Mouse (Mus musculus): ENCODE results near the gene Mapk6. TPM values are rescaled to one million over a fixed set of nuclear protein-coding genes. Genes with fewer than 3 reads are reported as not detected.

Gene Mapk6
- 55.5 TPM for polyA plus RNA-seq (2017; shearing (Covaris generic))

GRCm38 (mm10) chr9:75409852-75410378, at the start of gene Mapk6:
Gene Mapk6 (minus strand): TSS chr9:75410005.

GRCm38 (mm10) chr9:75440796-75441666, 31.2 kb upstream of the Mapk6 start, which contains the start of gene Leo1:
Gene Leo1 (plus strand): TSS chr9:75441524.

GRCm38 (mm10) chr9:75347458-75347857, 62.3 kb downstream of the Mapk6 start, which contains the start of gene Bcl2l10:
Gene Bcl2l10 (plus strand): TSS chr9:75347758.

Other genes with a start within 250 kb of the Mapk6 start
- 0.61 TPM for gene Myo5c, start 178.0 kb downstream of the Mapk6 start, polyA plus RNA-seq (2017; shearing (Covaris generic))
- gene Gnb5, start 103.7 kb downstream of the Mapk6 start, polyA plus RNA-seq (2017; shearing (Covaris generic)) = 9.6 TPM
- not detected for gene Bcl2l10, start 62.2 kb downstream of the Mapk6 start, polyA plus RNA-seq (2017; shearing (Covaris generic))
- gene Leo1, start 31.5 kb upstream of the Mapk6 start, polyA plus RNA-seq (2017; shearing (Covaris generic)) = 34.0 TPM
- 175 TPM for gene Tmod3, start 149.7 kb upstream of the Mapk6 start, polyA plus RNA-seq (2017; shearing (Covaris generic))
- gene Tmod2, start 201.3 kb upstream of the Mapk6 start, polyA plus RNA-seq (2017; shearing (Covaris generic)) = not detected
- gene Lysmd2, start 215.7 kb upstream of the Mapk6 start, polyA plus RNA-seq (2017; shearing (Covaris generic)) = 6.5 TPM

Measured in CD4-positive, CD25-positive, alpha-beta regulatory T cell, adult 9 weeks (primary cell).